Mouse (Mus musculus): ENCODE results near the gene Ppan.

Ppan gene

DNA sequence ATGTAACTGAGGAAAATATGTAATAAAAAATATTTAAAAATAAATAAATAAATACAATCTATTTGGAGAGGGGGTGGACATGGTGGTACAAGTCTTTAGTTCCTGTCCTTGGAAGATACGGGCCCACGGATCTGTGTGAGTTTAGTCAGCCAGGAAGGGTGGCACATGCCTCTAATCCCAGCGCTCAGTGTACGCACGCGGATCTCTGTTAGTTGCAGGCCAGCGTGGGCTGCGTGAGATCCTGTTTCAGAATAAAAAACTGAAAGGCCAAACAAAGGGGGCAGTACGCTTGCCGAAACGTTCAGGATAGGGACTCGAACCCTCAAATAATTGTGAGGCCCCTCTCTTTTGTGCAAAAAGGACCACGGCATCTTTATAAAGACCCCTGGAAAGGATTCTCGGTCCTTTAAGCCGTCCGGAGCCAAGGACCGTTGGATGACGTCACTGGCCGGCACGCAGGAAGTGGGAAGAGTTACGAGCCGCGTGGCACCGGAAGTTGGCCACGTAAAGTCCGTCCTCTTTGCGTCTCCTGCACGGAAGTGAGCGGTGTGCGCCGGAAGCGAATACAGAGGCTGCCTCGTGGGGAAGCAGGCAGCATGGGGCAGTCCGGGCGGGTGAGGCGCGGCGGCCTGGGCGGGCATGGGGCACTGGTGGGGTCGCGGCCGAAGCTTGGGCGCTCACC, at the start of gene Ppan:
Ppan (plus strand) TSS at position 472 of the 682 bp plus-strand sequence.
- DNase-seq (ENCODE audit: low read depth, low spot score) = peak; percentile 97

DNA sequence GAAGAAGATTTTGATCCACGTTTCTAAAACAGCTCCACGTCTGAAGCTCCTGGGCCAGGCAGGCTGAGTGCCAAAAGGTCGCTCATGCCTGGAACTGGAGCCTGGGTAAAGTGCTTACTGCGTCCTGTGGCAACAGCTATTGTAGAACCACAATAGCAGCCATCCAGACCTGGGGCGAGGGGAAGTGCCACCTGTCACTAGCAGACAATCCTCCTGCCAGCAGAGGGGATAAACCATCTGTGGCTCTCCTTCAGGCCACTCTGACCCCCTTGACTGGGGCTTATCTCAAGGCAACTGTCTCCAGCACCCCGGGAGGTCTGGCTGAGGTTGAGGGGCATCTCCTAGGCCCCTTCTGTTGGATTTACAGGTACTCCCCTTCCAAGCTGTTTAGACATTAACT, 49.0 kb upstream of the Ppan start:
- DNase-seq (ENCODE audit: low read depth, low spot score) = no peak

DNA sequence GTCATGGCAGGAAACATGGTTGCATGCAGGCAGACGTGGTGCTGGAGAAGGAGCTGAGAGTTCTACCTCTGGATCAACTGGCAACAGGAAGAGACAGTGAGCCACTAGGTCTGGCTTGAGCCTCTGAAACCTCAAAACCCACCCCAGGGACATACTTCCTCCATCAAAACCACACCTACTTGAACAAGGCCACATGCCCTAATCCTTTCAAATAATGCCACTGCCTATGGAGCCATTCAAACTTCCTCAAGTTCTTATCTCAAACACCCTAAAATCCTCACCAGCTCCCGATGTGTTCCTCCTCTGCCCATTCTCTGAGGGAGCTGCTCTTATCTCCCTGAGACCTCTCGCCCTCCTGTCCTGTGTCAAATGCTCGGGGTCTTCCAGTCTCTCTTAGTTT, 45.8 kb upstream of the Ppan start:
- no peak for DNase-seq (ENCODE audit: low read depth, low spot score)

- DNase-seq (ENCODE audit: low read depth, low spot score) = peak; percentile 43
Observed at GRCm38 (mm10) chr9:20842670-20843069, 45.3 kb upstream of the Ppan start.

DNA sequence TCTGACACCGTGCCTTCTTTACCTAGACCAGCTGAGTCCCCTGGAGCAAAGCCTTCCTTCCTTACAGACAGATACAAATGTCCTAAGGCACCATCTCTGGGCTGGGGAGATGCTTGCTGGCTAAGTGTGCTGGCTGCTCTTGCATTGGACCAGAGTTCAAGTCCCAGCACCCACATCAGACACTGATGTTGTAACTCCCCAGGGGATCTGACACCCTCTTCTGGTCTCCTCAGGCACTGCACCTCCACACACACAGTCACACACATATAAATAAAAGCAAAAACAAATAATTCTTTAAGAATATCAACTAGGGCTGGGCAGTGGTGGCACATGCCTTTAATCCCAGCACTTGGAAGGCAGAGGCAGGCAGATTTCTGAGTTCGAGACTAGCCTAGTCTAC, 37.8 kb upstream of the Ppan start:
- no peak for DNase-seq (ENCODE audit: low read depth, low spot score)

GRCm38 (mm10) chr9:20857131-20857530, 30.8 kb upstream of the Ppan start:
- peak; percentile 86 for DNase-seq (ENCODE audit: low read depth, low spot score)

DNA sequence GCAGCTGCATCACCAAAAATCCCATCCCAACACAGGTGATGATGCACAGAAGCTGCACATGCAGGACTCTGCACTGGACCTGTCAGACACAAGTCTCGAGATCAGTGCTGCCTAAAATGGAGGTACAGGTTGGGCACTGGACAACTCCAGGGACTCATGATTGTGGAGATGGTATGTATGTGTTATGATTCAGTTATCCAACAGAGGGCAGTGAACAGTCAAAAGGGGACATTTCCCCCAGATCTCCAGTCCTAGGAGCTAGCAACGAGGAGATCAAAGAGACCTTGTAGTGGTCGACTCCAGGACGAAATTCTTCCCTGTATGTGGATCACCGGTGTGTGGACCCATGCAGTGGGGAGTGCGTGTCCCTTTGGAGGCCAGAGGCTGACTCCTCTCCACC, 28.0 kb upstream of the Ppan start:
- DNase-seq (ENCODE audit: low read depth, low spot score) = peak; percentile 47

DNA sequence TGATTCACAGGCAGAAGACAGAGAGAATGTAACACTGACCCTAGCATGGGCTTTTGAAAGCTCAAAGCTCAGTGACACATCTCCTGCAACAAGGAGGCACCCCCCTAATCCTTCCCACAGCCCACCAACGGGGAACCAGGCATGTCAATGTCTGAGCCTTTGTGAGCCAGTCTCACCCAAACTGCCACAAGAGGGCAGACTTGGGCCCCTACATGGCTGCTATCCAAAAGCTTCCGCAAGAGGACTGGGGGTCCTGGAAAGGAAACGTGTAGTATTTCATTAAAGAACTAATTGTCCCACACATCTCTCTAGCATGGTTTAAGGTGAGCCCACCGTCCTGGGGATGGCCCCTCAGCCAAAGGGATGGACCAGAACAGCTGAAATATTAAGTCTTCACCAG, 26.2 kb upstream of the Ppan start:
- DNase-seq (ENCODE audit: low read depth, low spot score) = peak; percentile 78

GRCm38 (mm10) chr9:20862225-20862624, 25.8 kb upstream of the Ppan start:
- DNase-seq (ENCODE audit: low read depth, low spot score) = no peak

DNA sequence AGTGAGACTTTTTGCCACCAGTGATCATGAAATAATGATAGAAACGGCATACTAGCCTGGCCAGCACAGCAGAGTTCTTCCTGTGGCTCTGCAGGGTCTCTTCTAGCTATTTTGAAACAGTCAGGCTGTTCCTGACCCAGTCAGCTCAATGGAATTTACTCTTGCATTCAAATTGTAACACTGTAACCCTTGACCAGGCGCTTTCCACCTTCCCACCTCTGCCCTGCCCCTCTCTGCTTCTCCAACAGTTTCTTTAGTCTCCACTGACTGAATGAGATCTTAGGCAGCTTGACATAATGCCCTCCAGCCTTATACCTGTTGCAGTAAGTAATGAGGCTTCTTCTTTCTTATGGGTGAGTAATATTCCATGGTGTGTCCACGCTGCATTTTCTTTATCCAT, 21.1 kb upstream of the Ppan start:
- no peak for DNase-seq (ENCODE audit: low read depth, low spot score)

- peak; percentile 76 for DNase-seq (ENCODE audit: low read depth, low spot score)
Observed at GRCm38 (mm10) chr9:20868448-20869001, 19.4 kb upstream of the Ppan start, which contains the start of gene A230050P20Rik. A230050P20Rik (plus strand) TSS chr9:20868642.

DNA sequence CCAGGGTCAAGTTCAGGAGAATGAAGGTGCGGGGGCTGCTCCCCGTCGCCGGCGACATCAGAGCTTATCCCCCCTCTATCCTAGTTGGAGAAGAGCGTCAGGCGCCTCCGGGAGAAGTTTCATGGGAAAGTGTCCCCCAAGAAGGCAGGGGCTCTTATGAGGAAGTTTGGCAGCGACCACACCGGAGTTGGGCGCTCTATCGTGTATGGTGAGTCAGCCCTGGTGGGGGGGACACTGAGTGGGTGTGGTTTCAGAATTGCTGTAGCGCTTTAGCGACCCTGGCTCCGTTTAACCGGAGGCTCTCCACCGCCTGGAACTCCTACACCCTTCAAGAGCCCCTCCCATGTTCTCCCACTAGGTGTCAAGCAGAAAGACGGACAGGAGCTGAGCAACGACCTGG, 18.7 kb upstream of the Ppan start:
- no peak for DNase-seq (ENCODE audit: low read depth, low spot score)

DNA sequence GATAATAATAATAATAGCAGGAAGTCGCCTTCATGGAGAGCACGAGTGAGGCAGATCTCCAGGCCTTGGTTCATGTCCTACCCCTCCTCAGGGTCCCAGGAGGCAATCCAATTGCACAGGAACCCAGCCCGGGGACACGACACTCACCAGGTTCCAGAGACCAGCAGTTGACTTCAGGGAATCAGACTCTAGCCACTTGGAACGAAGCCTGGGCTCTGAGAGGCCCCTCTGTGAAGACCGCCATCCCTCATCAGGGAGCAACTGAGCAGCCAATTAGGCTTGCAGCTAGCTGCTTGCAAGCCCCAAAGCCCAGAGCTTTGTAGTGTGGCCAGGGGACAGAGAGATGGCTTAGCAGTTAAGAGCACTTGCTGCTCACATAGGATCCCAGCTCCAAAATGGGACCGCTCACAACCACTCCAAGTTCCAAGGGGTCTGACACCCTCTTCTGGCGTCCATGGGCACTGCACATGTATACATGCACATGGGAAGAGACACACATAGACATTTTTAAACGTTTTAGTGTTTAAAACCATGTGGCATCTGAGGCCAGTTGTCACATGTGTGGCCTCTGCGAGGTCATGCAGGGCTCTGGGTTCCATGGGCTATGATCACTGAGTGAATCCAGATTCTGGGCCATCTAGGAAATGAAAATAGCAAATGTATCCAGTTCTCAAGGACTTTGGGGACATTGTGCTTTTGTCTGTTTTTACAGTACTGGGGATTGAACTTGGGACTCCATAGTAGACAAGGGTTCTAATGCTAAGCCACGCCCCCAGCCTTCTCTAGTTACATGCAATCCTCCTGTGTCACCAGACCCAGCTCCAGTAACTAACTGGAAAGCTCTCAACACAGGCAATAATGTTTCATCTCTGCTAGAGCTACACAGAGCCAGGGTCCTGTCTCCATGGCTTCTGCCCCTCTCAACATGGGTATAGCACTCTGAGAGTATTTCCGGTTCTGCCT, 17.5 kb upstream of the Ppan start:
- DNase-seq (ENCODE audit: low read depth, low spot score) = peak; percentile 60

DNA sequence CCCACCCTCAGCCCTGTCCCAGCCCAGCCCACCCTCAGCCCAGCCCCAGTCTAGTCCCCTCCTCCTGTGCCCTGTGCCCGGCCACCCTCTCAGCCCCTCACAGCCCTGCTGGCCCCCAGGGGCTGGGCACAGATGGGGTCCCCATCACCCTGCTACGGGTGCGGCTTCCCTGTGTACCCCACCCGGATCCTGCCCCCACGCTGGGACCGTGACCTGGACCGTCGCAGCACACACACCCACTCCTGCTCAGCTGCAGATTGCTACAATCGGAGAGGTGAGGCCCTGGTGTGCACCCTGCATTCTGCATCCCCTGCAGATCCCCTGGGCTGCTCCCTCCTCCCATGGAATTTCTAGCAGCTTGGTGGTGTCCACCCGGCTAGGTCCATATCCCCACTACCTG, 15.0 kb upstream of the Ppan start:
- no peak for DNase-seq (ENCODE audit: low read depth, low spot score)

DNA sequence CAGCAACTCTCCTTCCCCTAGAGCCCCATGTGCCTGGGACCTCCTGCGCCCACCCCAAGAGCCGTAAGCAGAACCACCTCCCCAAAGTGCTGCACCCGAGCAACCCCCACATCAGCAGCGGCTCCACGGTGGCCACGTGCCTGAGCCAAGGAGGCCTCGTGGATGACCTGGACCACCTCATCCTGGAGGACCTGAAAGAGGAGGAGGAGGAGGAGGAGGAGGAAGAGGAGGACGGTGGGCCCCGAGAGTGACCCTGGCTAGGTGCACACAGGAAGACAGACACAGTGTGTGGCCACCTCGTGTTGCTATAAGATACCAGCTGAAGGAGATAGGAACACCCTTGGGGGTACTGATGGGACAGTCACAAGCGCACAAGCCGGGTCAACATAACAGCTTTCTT, 14.5 kb upstream of the Ppan start:
- no peak for DNase-seq (ENCODE audit: low read depth, low spot score)

GRCm38 (mm10) chr9:20875021-20875790, 12.8 kb upstream of the Ppan start:
- DNase-seq (ENCODE audit: low read depth, low spot score) = peak; percentile 59

DNA sequence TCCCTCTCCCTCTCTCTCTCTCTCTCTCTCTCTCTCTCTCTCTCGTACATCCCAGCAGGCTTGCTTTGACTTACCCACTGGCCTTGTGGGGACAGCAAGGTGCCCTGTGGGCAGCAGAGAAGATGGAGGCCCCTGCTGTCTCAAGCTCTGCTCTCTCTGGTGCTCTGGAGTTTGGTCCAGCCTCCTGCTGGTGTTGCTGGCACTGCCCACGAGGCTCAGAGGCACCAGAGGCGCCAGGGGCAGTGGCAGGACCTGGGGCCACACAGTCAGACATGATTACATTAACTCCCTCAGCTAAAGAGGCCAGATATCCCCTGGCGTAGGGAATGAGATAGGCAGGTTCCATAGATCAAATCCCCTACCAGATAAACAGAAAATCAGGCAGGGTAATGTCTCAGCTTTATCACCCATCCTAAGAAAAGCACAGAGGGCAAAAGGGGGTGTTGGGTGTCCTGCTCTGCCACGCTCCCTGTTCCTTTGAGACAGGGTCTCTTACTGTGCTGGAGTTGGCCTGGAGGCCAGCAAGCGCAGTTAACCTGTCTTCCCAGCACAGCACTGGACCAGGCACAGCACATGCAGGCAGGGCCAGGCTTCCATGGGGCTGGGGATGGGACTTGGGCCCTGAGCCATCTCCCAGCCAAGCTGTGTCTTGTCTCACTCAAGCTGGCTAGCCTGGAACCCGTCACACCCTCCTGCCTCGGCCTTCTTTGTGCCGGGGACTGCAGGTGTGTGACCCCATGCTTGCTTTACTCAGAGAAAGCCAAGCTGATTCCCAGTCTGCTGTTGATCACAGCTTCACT, 11.5 kb upstream of the Ppan start:
- DNase-seq (ENCODE audit: low read depth, low spot score) = no peak

DNA sequence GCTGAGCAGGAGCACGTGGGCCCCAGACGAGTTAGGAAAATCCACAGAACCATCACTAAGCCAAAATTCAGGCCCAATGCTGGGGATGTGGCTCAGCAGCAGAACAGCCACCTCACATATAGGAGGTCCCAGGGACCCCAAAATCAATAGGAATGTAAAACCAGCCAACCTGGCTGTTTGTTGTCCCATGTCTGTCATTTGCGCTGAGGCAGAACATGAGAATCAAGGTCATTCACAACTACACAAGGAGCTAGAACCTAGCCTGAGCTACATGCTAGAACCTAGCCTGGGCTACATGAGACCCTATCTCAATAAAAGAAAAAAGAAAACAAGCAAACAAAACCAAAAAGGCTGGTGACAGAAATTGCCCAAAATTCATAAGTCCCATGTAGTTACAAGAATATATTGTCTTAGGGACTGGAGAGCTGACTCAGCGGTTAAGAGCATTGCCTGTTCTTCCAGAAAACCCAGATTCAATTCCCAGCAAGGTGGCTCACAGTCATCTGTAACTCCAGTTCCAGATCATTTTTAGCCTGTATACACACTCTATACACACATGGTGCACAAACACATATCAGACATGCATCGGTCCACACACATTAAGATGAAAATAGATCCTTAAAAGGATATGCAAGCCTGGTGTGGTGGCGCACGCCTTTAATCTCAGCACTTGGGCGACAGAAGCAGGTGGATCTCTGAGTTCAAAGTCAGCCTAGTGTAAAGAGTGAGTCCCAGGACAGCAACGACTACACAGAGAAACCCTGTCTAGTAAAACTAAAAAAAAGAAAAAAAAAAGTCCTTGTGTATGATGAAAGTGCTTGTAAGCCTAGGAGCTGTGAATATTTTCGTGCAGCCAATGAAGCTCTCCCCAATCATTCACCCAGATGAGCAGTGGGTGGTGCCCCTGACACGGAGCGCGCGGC, 10.6 kb upstream of the Ppan start:
- no peak for DNase-seq (ENCODE audit: low read depth, low spot score)

DNA sequence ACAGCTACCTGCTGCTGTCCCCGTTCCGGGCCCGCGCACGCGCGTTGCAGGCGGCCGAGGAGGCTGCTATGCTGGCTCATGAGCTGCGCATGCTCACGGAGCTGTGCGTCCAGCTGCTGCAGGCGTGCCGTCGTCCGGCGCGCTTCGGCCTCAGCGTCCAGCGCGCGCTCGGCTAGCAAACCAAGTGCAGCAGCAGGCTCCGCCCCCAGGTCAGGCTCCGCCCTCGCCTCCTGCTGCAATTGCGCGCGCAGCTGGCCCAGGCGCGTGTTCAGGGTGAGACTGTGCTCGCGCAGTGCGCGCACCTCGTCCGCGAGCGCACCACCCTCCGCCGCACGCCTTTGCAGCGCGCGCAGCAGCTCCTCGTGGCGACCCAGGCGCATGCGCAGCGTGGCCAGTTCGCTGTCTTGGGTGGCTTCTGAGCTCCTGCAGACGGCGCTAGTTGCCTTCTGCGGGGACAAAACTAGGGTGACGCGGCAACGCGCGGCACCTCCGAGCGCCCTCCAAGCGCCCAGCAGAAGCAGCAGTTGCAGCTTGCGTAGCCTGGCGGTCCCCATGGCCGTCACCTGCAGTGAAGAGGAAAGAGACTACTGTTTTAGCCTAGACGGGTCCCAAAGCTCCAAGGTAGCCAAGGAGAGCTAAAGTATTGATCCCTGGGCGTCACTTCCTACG, 9.8 kb upstream of the Ppan start:
- DNase-seq (ENCODE audit: low read depth, low spot score) = peak; percentile 99

Measured in ES-CJ7 (cell line).